Mouse (Mus musculus): ENCODE data around the gene Gm3417.
"Not testable (repeated sequence)": the region's sequence is repeated elsewhere in the genome, so short reads cannot be mapped to it uniquely, and the experiment has no call there.

Gene Gm3417

DNA sequence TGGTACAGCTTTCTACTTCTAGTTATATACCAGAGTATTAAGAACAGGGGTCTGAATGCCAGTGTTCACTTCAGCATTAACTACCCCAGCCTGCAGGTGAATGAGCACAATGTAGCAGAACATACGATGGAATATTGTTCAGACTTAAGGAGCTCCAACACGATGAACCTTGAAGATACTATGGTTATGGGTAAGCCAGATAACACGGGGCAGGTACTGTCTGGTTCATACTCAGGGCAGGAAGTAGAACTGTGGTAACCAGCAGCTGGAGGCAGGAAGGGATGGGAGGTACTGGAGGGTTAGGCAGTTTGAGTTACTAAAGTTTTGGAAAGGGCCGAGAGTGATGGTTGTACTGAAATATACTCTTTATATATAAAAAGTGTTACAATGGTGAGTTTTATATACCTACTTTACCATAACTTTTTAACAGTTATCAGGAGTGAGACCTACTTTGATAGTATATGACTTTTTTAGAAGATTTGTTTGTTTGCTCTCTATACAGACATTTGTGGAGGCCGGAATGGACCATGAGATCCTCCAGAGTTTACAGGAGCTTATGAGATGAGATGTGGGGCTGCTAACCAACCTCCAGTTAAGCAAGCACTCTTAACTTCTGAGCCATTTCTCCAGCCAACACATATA lies 19.8 kb downstream of the Gm3417 start:
- DNase-seq (ENCODE audit: low spot score), result no peak

DNA sequence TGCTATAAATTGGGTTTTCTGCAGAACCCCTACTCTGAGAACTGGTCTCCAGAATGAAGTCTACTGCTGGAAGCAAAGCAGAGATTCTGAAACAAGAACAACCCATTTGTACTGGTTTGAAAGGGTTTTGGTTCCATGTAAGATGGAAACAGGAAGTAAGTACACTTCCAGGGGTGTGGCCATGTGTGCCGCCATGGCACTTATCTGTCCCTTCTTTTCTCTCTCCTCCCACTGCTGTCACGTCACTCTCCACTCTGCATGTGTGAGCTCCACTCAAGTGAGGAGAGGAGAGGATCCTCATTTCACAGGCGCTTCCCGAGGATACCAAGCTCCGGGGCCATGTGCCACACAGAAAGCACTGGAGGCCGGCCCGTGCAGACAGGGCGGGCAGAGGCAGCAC lies 25.1 kb downstream of the Gm3417 start:
- DNase-seq (ENCODE audit: low spot score), result no peak

DNA sequence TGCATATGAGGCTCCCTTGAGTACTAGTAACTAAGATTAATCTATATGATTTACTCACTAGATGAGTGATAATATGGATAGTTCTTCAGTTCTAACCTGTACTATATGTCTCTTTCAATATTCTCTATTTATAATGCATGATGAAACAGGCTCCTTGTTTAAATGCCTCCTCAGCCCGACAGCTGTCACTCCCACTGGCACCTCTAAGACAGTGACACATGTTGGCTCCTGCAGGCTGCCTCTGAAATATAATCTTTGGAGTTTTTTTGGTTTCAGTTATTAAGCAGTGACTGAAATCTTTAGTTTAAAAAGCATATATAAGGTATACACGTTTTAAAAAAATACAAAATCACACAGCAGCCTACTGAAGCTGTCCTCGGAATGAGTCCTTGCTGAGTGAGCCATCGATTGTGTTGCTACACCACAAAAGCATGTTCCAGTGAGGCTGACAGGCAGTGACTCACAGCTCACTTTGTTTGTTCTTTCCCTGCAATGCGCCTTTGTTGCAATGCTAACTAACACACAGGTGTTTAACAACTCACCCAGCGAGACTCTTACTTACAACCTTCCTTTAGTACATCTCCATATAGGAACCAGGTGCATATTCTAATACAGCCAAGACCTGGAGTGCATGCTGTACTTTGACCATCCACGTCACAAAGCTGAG lies 29.3 kb downstream of the Gm3417 start:
- no peak for DNase-seq (ENCODE audit: low spot score)

DNA sequence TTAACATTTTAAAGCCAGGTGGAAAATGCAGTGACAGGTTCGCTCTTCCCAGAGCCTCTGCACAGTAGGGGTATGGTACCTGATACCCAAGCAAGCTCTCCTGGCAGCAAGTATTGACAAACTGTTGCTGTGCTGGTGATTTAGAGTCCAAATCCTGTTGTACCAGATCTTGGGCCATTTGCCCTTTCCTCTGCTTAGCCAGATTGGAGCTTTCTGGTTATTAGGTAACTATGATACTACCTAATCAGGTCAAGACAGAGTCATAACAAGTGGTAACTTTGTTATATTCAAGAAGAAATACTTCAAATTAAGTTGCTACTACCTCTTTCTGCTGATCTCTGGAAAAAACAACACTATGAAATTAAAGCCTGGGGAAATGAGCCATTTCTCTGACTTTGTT lies 34.0 kb downstream of the Gm3417 start:
- no peak for DNase-seq (ENCODE audit: low spot score)

DNA sequence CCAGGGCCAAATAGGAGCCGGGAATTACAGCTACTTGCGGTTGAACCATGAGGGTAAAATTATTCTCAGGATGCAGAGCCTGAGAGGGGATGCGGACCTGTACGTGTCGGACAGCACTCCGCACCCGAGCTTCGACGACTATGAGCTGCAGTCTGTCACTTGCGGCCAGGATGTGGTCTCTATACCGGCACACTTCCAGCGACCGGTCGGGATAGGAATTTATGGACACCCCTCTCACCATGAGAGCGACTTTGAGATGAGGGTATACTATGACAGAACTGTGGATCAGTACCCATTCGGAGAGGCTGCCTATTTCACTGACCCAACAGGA lies 34.9 kb downstream of the Gm3417 start:
- peak; percentile 10 for DNase-seq (ENCODE audit: low spot score)

DNA sequence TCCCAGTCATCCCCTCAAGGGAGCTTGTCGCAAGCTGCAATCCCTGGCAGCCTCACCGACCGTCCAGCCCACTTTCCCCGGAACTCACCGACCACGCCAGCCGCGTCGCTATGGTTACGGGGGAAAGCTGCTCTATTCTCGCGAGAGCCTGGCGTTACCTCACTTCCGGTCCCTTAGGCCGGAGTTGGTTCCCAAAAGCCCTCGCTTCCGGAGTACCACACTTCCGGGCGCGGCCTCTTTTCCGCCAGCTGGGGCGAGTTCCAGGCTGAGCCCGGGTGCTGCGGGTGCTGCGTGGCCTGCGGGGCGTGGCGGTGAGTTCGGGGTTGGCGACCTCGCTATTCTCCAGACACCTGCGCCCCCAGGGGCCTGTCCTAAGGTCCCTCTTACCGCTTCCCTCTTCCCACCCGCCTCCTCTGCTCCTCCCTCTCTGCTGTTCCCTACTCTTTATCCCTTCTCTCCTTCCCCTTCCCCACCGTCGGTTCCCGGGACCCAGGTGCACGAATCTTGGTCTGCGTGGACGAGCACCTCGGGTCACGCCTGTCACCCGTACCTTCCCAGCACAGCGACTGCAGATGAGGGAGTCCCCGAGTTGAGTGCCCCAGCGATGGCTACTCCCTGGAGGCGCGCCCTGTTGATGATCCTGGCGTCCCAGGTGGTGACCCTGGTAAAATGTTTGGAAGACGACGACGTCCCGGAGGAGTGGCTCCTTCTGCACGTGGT lies 35.4 kb downstream of the Gm3417 start, which contains the start of the genes Wdr27 and 1600012H06Rik:
TSS of gene Wdr27 (minus strand) at position 150 of the 720 bp plus-strand sequence.
TSS of gene 1600012H06Rik (plus strand) at position 176 of the 720 bp plus-strand sequence.
- DNase-seq (ENCODE audit: low spot score), result peak; percentile 99

DNA sequence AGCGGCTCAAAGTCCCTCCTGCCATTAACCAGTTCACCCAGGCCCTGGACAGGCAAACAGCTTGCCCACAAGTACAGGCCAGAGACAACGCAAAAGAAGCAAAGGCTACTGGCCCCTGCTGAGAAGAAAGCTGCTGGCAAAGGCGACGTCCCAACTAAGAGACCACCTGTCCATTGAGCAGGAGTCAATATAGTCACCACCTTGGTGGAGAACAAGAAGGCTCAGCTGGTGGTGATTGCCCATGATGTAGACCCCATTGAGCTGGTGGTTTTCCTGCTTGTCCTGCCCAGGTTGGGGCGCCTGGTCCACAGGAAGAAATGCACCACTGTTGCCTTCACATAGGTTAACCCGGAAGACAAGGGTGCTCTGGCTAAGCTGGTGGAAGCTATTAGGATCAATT lies 36.4 kb downstream of the Gm3417 start:
- DNase-seq (ENCODE audit: low spot score), result not testable (repeated sequence)

DNA sequence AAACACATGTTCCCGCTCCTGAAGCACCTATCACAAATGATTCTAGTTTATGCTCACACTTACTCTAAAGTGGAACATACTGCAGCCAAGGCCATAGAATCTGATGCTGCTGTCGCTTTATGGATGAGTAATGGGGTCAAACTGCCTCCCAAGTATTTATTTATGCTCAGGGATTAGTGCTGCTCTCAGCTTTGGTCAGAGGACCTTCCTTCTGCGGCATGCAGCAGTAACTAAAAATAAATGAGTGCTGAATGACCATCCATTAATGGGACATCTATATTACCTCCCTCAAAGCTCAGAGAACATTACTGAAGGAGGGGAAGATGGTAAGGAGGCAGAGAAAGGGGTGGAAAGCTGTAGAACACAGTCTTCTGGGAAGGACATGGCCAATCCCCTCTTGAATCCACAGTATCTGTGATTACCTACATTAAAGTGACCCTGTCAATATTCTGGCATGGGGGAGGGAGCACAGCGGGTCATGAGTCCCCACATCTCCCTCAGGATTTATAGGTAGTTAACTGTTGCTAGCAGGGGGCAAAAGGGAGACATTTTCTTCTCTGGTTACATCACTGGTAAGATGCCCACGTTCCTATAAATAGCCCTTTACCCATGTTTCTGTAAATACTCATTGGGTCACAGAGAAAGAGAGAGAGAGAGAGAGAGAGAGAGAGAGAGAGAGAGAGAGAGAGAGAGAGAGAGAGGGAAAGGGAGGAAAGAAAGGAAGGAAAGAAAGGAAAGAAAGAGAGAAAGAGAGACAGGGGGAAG lies 42.6 kb downstream of the Gm3417 start:
- no peak for DNase-seq (ENCODE audit: low spot score)

DNA sequence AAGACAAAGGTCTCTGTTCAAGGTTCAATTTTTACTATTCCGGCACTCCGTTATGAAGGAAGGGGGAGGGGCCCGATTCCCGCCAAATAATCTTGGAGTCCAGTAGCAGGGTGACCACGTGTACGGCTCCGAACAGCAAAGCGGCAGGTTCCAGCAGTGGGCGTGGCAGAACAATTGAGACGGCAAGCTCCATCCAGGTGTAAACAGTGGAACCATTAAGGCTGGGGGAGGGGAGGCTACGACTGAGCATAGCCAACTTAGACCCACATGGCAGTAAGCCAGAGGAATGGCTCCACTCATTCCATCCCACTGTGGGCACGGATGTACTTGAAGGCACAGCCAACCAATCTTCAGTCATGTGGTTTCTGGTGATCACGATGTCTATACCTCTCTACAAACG lies 43.3 kb downstream of the Gm3417 start:
- DNase-seq (ENCODE audit: low spot score), result not testable (repeated sequence)

DNA sequence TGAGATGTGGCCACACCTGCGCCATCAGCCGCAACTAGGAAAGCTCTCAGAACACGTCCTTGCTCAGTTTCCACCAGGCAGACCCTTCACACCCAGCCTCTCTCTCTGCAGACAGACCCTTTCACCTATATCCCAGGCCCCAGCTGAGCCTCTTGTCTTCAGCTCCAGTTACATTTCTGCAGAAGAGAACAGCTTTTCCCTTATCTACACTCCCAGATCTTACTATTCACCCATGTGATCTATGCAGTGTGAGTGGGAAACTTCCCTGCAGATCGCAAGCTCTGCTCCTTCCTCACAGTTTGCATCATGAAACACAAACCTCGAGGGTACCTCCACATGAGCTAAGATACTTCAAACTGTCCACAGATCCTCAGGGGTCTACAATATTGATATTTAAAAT lies 47.1 kb downstream of the Gm3417 start:
- DNase-seq (ENCODE audit: low spot score), result no peak

DNA sequence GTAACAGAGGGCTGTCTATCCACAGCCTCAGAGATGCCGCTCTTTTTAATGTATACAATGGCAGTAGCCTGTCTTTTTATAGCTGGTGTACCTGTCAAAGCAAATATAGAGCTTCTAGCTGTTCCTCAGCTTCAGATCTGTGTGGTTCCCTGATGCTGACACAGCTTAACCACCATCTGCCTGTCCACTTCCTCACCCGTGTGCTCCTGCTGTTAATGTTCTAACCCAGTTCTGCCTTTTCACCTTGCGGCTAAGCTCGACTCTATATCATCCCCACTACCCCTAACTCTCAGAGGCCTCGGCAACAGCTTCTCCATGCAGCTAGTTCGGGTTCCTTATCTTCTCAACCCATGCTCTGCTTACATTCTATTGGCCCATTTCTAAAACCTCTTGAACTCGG lies 47.9 kb downstream of the Gm3417 start:
- no peak for DNase-seq (ENCODE audit: low spot score)

DNA sequence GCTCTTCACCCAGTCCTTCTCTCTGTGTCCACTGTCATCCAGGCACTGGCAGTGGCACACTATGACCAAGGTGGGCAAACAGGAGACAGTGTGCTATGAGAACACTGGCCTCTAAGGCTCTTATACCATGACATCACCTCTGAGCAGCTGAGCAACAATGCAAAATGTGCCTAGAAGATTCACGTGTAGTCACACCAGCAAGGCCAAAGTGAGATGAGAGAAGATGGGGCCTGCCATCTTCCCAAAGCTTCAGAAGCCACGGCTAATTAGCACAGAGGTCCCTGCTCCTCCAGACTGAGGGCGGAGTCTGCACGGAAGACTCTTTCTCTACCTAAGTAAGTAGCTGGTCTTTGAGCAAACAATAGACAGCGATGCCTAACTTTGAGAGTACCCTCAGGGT lies 50.0 kb downstream of the Gm3417 start:
- DNase-seq (ENCODE audit: low spot score), result no peak

DNA sequence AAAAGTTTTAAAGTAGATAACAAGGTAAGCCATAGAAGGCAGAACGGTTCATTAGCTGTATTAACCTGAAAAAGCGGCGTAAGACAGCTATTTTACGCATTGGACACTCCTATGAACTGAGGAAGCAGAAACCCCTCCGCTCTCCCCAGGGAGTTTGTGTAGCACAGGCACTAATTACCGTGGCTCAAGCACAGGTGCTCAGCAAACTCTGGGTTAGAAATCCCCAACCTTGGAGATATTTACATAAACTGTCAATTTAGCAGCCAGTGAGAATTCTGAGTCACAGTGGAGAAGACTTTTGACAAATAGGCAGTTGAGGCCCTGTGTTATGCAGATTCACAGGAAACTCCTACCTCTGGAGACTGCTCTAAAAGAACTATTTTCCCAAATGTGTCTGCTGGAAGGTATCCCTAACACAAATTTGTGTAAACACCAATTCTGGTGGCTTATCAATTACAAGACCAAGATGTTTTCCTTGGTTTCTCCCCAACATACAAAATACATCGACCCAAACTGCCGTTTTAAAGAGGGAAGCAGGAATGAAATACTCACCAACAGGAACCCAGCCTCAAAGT lies 50.9 kb downstream of the Gm3417 start:
- DNase-seq (ENCODE audit: low spot score), result no peak

DNA sequence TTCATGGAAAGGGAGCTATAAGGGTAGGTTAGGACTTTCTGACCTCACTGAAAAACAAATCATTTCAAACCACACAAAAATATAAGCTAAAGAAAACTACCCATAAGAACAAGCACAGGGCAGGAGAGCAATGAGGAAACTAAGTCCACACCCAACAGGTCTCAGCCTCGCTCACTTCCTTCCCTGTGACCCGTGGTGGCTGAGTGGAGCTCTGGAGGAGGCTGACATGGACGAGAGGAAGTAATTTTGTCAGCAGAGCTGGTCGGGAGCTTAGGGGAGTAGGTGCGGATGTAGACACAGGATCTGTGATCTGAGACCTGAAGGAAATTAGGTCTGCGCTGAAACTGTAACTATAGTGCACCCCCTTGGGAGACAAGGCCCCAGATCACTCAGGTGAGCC lies 57.0 kb downstream of the Gm3417 start:
- no peak for DNase-seq (ENCODE audit: low spot score)

DNA sequence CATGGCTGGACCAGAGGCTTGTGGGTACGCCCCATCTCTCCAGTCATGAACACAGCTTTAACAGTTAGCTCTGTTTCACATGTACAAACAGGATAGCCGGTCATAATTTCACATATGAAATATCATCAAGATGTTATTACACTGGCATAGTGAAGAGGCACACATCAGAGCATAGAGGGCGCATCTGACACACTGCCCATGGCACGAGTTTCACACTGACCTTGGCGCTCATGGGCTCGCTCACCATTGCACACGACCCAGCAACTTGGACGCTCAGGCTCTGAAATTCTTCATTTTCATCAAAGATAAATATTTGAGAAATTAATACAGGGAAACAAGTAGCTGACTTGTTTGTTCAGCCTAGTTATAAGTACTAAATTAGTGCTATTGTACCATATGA lies 60.7 kb downstream of the Gm3417 start:
- DNase-seq (ENCODE audit: low spot score), result no peak

DNA sequence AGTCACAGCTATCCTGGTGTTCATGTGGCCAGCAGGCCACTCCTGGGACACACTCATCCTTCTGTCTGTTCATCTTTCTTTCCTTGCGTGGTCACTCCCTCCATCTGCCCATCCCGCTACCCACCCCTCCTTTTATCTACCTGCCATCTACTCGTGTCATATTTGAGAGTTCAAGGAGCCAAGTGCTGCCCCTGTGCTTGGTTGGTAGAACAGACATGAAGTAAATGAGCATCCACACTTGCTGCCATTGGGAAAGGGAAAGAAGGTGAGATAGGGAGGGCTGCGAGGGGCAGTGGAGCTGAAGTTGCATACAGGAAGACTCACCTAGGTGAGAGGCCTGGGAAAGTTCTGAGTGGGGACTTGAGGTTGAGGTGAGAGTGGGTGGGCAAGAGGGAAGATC lies 64.2 kb downstream of the Gm3417 start:
- DNase-seq (ENCODE audit: low spot score), result no peak
